Mouse (Mus musculus): Measurements from ENCODE around the gene Foxp1.
A peak's percentile ranks its signal among the peaks of the same experiment; 100 is the strongest.

Gene Foxp1

GRCm38 (mm10) chr6:99436371-99436770 lies 86.2 kb downstream of the Foxp1 start:
- DNase-seq, result no peak

GRCm38 (mm10) chr6:99435140-99435539 lies 87.4 kb downstream of the Foxp1 start:
- no peak for DNase-seq

GRCm38 (mm10) chr6:99433006-99433405 lies 89.5 kb downstream of the Foxp1 start:
- DNase-seq, result no peak

GRCm38 (mm10) chr6:99431941-99432340 lies 90.6 kb downstream of the Foxp1 start:
- DNase-seq, result no peak

GRCm38 (mm10) chr6:99430560-99430959 lies 92.0 kb downstream of the Foxp1 start:
- no peak for DNase-seq

- DNase-seq, result no peak
Observed at GRCm38 (mm10) chr6:99429378-99430131, 93.0 kb downstream of the Foxp1 start.

GRCm38 (mm10) chr6:99428961-99429360 lies 93.6 kb downstream of the Foxp1 start:
- DNase-seq, result no peak

GRCm38 (mm10) chr6:99427301-99427700 lies 95.2 kb downstream of the Foxp1 start:
- DNase-seq, result no peak

- no peak for DNase-seq
Observed at GRCm38 (mm10) chr6:99425044-99425443, 97.5 kb downstream of the Foxp1 start.

- DNase-seq, result no peak
Observed at GRCm38 (mm10) chr6:99420666-99421065, 101.9 kb downstream of the Foxp1 start.

- DNase-seq, result no peak
Observed at GRCm38 (mm10) chr6:99412598-99412997, 109.9 kb downstream of the Foxp1 start.

- DNase-seq, result no peak
Observed at GRCm38 (mm10) chr6:99409602-99410001, 112.9 kb downstream of the Foxp1 start.

- no peak for DNase-seq
Observed at GRCm38 (mm10) chr6:99408880-99409279, 113.6 kb downstream of the Foxp1 start.

- no peak for DNase-seq
Observed at GRCm38 (mm10) chr6:99403755-99404390, 118.6 kb downstream of the Foxp1 start.

- no peak for DNase-seq
Observed at GRCm38 (mm10) chr6:99402941-99403340, 119.6 kb downstream of the Foxp1 start.

- no peak for DNase-seq
Observed at GRCm38 (mm10) chr6:99402370-99402769, 120.2 kb downstream of the Foxp1 start.

- no peak for DNase-seq
Observed at GRCm38 (mm10) chr6:99401801-99402200, 120.7 kb downstream of the Foxp1 start.

GRCm38 (mm10) chr6:99401211-99401610 lies 121.3 kb downstream of the Foxp1 start:
- no peak for DNase-seq

GRCm38 (mm10) chr6:99395745-99396144 lies 126.8 kb downstream of the Foxp1 start:
- DNase-seq, result no peak

GRCm38 (mm10) chr6:99394801-99395200 lies 127.7 kb downstream of the Foxp1 start:
- no peak for DNase-seq

GRCm38 (mm10) chr6:99392484-99392883 lies 130.0 kb downstream of the Foxp1 start:
- DNase-seq, result no peak

GRCm38 (mm10) chr6:99388741-99389675 lies 133.5 kb downstream of the Foxp1 start:
- peak; percentile 52 for DNase-seq

GRCm38 (mm10) chr6:99388023-99388422 lies 134.5 kb downstream of the Foxp1 start:
- no peak for DNase-seq
